Comparison of ENCODE assay signal across 28 mouse cellular contexts in the genomic region with DNA sequence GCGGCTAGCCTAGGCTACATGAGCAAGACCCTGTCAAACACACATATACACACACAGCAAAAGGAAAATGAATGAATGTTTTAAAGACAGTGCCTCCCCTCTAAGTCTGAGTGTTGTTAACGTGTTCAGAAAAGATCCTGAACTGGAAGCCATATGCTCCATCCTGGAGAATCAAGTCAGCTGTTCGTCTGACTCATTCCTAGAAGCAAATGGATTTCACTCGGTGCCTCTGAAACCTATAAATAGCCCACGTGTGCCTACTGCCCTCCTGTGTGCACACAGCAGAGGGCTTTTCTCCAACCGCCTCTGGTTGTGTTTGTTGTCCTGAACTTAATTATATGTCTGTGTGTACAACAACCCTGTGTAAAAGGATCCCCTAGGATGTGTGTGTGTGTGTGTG. TPM values are rescaled to one million over a fixed set of nuclear protein-coding genes. Genes with fewer than 3 reads are reported as not detected.
A peak's percentile ranks its signal among the peaks of the same experiment; 100 is the strongest.
DNase-seq lines count a peak whose midpoint lies in the region; ATAC-seq and TF ChIP-seq lines count a peak whose summit lies in the region.
"Had no signal": no experiment of that assay in that cellular context is flagged by ENCODE, and none has a peak within 500 bp of the region (broad histone marks: within the 10 kb centered on the region; RNA-seq: fewer than 3 reads in every experiment).

No protein-coding gene starts in this region.

- intact Hi-C loops in left cerebral cortex, postnatal 25 days (cut with DNase I), result loop anchor here (1.0 to 10.0 kb wide), 3 partner anchors 75 to 283 kb away; partner anchors contain the start of genes 1700016D06Rik and Naxd
- intact Hi-C loops in left cerebral cortex, postnatal 4 days (cut with DNase I), result loop anchor here (10.0 kb wide), 1 partner anchor 63 kb away; no protein-coding TSS in a partner anchor

- H3K4me3 ChIP-seq in layer of hippocampus, adult 2 months, result no peak overlapping the region
- H3K4me3 ChIP-seq in midbrain, embryonic 11.5 days (ENCODE audit: low read depth, low read length), result no peak overlapping the region
- H3K4me3 ChIP-seq: embryonic facial prominence, embryonic 13.5 days; hindbrain, embryonic 15.5 days; limb, embryonic 12.5 days; lung, embryonic 15.5 days; midbrain, embryonic 10.5 days; neural tube, embryonic 12.5 days had no signal

- TF ChIP-seq CTCF in layer of hippocampus, adult 2 months (conservative IDR thresholded peaks at IDR 0.05), result no peak

- no peak overlapping the region for H3K4me2 ChIP-seq in midbrain, embryonic 11.5 days
- H3K4me2 ChIP-seq: embryonic facial prominence, embryonic 13.5 days; heart, embryonic 11.5 days; hindbrain, embryonic 15.5 days; limb, embryonic 12.5 days; liver, embryonic 11.5 days; lung, embryonic 15.5 days; neural tube, embryonic 12.5 days had no signal

- H3K27ac ChIP-seq in layer of hippocampus, adult 2 months, result no peak overlapping the region
- no peak overlapping the region for H3K27ac ChIP-seq in midbrain, embryonic 11.5 days (ENCODE audit: low read depth, low read length)
- H3K27ac ChIP-seq: embryonic facial prominence, embryonic 13.5 days; hindbrain, embryonic 15.5 days; limb, embryonic 12.5 days; lung, embryonic 15.5 days; midbrain, embryonic 10.5 days; neural tube, embryonic 12.5 days had no signal

- ATAC-seq in midbrain, embryonic 11.5 days (ENCODE audit: low FRiP score), result no peak
- ATAC-seq: forebrain, embryonic 16.5 days; inflammation-experienced regulatory T-cells, adult 6 months; midbrain, embryonic 16.5 days; Patski had no signal

- WGBS in midbrain, embryonic 11.5 days, result 81% methylated on average over 6 of the region's 6 CpGs

- DNase-seq in layer of hippocampus, adult 2 months (ENCODE audit: low spot score in 2 of 2), result peak; percentile 30 to 58
- no peak for DNase-seq in layer of hippocampus, postnatal 36 days
- DNase-seq in left cerebral cortex, postnatal 25 days (ENCODE audit: low spot score in 2 of 2), result peak; percentile 29 to 86
- DNase-seq in left cerebral cortex, postnatal 4 days, result no peak
- peak; percentile 28 for DNase-seq in MN1 (ENCODE audit: low spot score)
- DNase-seq in brain, adult 2 months (ENCODE audit: low read depth, low spot score), result peak; percentile 90
- no peak for DNase-seq in midbrain, embryonic 11.5 days (ENCODE audit: low spot score, missing footprints)
- no peak for DNase-seq in cerebellum, postnatal 10 days
- DNase-seq: adrenal gland, postnatal 10 days; cerebellum, adult 11 months; cerebellum, adult 9-10 months; embryo, embryonic 11 days; gastrocnemius, postnatal 14 days; heart, postnatal 10 days; kidney, adult 11 months; kidney, postnatal 14 days had no signal

- no peaks in the 10 kb centered on the region for H3K9me3 ChIP-seq in midbrain, embryonic 11.5 days (ENCODE audit: control insufficient read depth, low read length)
- H3K9me3 ChIP-seq: embryonic facial prominence, embryonic 13.5 days; hindbrain, embryonic 15.5 days; limb, embryonic 12.5 days; lung, embryonic 15.5 days; midbrain, embryonic 10.5 days; neural tube, embryonic 12.5 days had no signal

- no peak overlapping the region for H3K9ac ChIP-seq in midbrain, embryonic 11.5 days (ENCODE audit: low read length)
- H3K9ac ChIP-seq: embryonic facial prominence, embryonic 13.5 days; hindbrain, embryonic 15.5 days; limb, embryonic 12.5 days; lung, embryonic 15.5 days; neural tube, embryonic 12.5 days had no signal

- H3K36me3 ChIP-seq in midbrain, embryonic 11.5 days (ENCODE audit: control insufficient read depth, insufficient read depth, low read length), result no peaks in the 10 kb centered on the region
- H3K36me3 ChIP-seq: hindbrain, embryonic 15.5 days; neural tube, embryonic 12.5 days had no signal

- no peaks in the 10 kb centered on the region for H3K27me3 ChIP-seq in midbrain, embryonic 11.5 days (ENCODE audit: control insufficient read depth, insufficient read depth, low read length)
- H3K27me3 ChIP-seq: embryonic facial prominence, embryonic 13.5 days; hindbrain, embryonic 15.5 days; limb, embryonic 12.5 days; lung, embryonic 15.5 days; neural tube, embryonic 12.5 days; Patski had no signal

- no peaks in the 10 kb centered on the region for H3K4me1 ChIP-seq in midbrain, embryonic 11.5 days (ENCODE audit: control insufficient read depth, insufficient read depth, low read length)
- H3K4me1 ChIP-seq: limb, embryonic 12.5 days; neural tube, embryonic 12.5 days had no signal

RNA-seq across cellular contexts. Expression of gene Rab20, which starts 56.5 kb away (rescaled TPM):
- not detected for total RNA-seq in layer of hippocampus, adult 2 months (2021)
- under 1 TPM; 0.28 to 0.57 TPM for total RNA-seq in layer of hippocampus, postnatal 36 days (2021)
- total RNA-seq in left cerebral cortex, postnatal 25 days (2021), result under 1 TPM in 1 of 2 experiments, not detected in 1; 0.62 TPM
- under 1 TPM; 0.34 to 0.36 TPM for total RNA-seq in left cerebral cortex, postnatal 4 days (2021)
- polyA plus RNA-seq in midbrain, embryonic 11.5 days (2014; fragmentation: Nextera tagmentation; extraction: Ambion mirVana), result 0.63 and 0.65 TPM in 2 replicates

Comparison
In these comparisons a context has a peak if more than half of its experiments do, and no peak if none do; other contexts are left out.
1. DNase-seq: peak in layer of hippocampus, adult 2 months (2 of 2), left cerebral cortex, postnatal 25 days (2 of 2), MN1 (single experiment) and brain, adult 2 months (single experiment); none in layer of hippocampus, postnatal 36 days (0 of 2), left cerebral cortex, postnatal 4 days (single experiment), midbrain, embryonic 11.5 days (single experiment) and cerebellum, postnatal 10 days (0 of 2).